Mouse (Mus musculus) neural tube, embryonic 13.5 days (tissue): ENCODE results near the gene Prtn3. TPM values are rescaled to one million over a fixed set of nuclear protein-coding genes. Genes with fewer than 3 reads are reported as not detected.
A peak's percentile ranks its signal among the peaks of the same experiment; 100 is the strongest.

Experiments used
- ATAC-seq: fragments of 200-750 bp; cut with Nextera tagmentation; 2 replicates; pipeline ENCODE4 v1.8.0; 2017; ENCODE audit warnings: low read depth, mild to moderate bottlenecking, moderate TSS enrichment, moderate library complexity
- H3K27ac ChIP-seq: fragments of 300-500 bp; sonication (generic); replicated peaks from 2 replicates; pipeline ENCODE4 v1.5.1; 2015; ENCODE audit warnings: moderate library complexity, mild to moderate bottlenecking, inconsistent platforms
- H3K27me3 ChIP-seq: fragments of 300-500 bp; sonication (generic); 2 replicates; pipeline ENCODE4 v1.6.1; 2015; ENCODE audit warnings: mild to moderate bottlenecking, inconsistent platforms
- H3K36me3 ChIP-seq: fragments of 300-500 bp; sonication (generic); 2 replicates; pipeline ENCODE4 v1.6.1; 2015; ENCODE audit warnings: mild to moderate bottlenecking, inconsistent platforms
- H3K4me1 ChIP-seq: fragments of 300-500 bp; sonication (generic); replicated peaks from 2 replicates; pipeline ENCODE4 v1.6.1; 2015; ENCODE audit warnings: inconsistent platforms
- H3K4me2 ChIP-seq: fragments of 300-500 bp; sonication (generic); 2 replicates; pipeline ENCODE4 v1.6.1; 2015; ENCODE audit warnings: inconsistent platforms, mild to moderate bottlenecking, moderate library complexity
- H3K4me3 ChIP-seq: fragments of 300-500 bp; sonication (generic); 2 replicates; pipeline ENCODE4 v1.5.1; 2015; ENCODE audit warnings: mild to moderate bottlenecking, inconsistent platforms
- H3K9ac ChIP-seq: fragments of 300-500 bp; sonication (generic); 2 replicates; pipeline ENCODE4 v1.6.1; 2015; ENCODE audit warnings: moderate library complexity, mild to moderate bottlenecking, inconsistent platforms
- H3K9me3 ChIP-seq: fragments of 300-500 bp; sonication (generic); 2 replicates; pipeline ENCODE4 v1.6.1; 2016; ENCODE audit warnings: inconsistent platforms
- WGBS: fragments of 180-500 bp; shearing (Covaris S2); methylation state at CpG from one replicate; pipeline ENCODE4 v1.1.7; 2015; 5-methylcytosine and 5-hydroxymethylcytosine counted together
- polyA plus RNA-seq: library from polyadenylated mRNA; unstranded; fragments of >200 nt; fragmentation: Nextera tagmentation; extraction: Ambion mirVana; gene quantifications from 2 replicates; pipeline ENCODE4 v1.2.1, GENCODE M21; 2015

Gene Prtn3
- polyA plus RNA-seq, 1 experiment from 2014 or later: 14.7 TPM

GRCm38 (mm10) chr10:79926491-79927323 is 52.4 kb downstream of the Prtn3 start, which contains the start of gene Arid3a:
Gene Arid3a, plus strand, starts transcription at chr10:79927043.
- peak within 1 kb of the TSS; percentile 76 for H3K4me2 ChIP-seq
- H3K27ac ChIP-seq: peak within 1 kb of the TSS; percentile 96
- peak; percentile 77 for ATAC-seq
- peaks cover 12% of the 10 kb centered on the region for H3K36me3 ChIP-seq
- H3K27me3 ChIP-seq: peaks cover 27% of the 10 kb centered on the region
- H3K9me3 ChIP-seq: no peaks in the 10 kb centered on the region
- H3K4me3 ChIP-seq: peak within 1 kb of the TSS; percentile 96
- under 1% methylated on average over 63 of the region's 63 CpGs for WGBS
- peaks cover 45% of the 10 kb centered on the region for H3K4me1 ChIP-seq
- peak within 1 kb of the TSS; percentile 94 for H3K9ac ChIP-seq

GRCm38 (mm10) chr10:79927324-79928029 is 53.2 kb downstream of the Prtn3 start:
- peaks cover 19% of the 10 kb centered on the region for H3K27me3 ChIP-seq
- H3K9me3 ChIP-seq: no peaks in the 10 kb centered on the region
- peak overlapping the region; percentile 76 for H3K4me2 ChIP-seq
- 1% methylated on average over 53 of the region's 54 CpGs for whole genome bisulfite sequencing
- peaks cover 50% of the 10 kb centered on the region for H3K4me1 ChIP-seq
- peak; percentile 44 for ATAC-seq
- H3K9ac ChIP-seq: peak overlapping the region; percentile 94
- peaks cover 19% of the 10 kb centered on the region for H3K36me3 ChIP-seq
- H3K4me3 ChIP-seq: peak overlapping the region; percentile 96
- H3K27ac ChIP-seq: peak overlapping the region; percentile 96

GRCm38 (mm10) chr10:79928030-79928694 is 53.9 kb downstream of the Prtn3 start:
- ATAC-seq: no peak
- Histone ChIP-seq H3K27me3 (peaks cover 12% of the 10 kb centered on the region), H3K9ac (peak overlapping the region; percentile 94), H3K4me2 (peak overlapping the region; percentile 76), H3K27ac (peak overlapping the region; percentile 96), H3K36me3 (peaks cover 25% of the 10 kb centered on the region), H3K4me1 (peaks cover 57% of the 10 kb centered on the region), H3K9me3 (no peaks in the 10 kb centered on the region), H3K4me3 (peak overlapping the region; percentile 96)
- WGBS: under 1% methylated on average over 29 of the region's 29 CpGs

GRCm38 (mm10) chr10:79928907-79929701 is 54.8 kb downstream of the Prtn3 start:
- Histone ChIP-seq H3K9ac (peak overlapping the region; percentile 94), H3K27ac (peak overlapping the region; percentile 96), H3K4me2 (peak overlapping the region; percentile 76), H3K4me1 (peaks cover 66% of the 10 kb centered on the region), H3K27me3 (peaks cover 3% of the 10 kb centered on the region; the same call in 1 of the 2 replicates), H3K4me3 (peak overlapping the region; percentile 96), H3K36me3 (peaks cover 34% of the 10 kb centered on the region), H3K9me3 (no peaks in the 10 kb centered on the region)
- ATAC-seq: no peak
- WGBS: 12% methylated on average over 9 of the region's 9 CpGs

GRCm38 (mm10) chr10:79929967-79930825 is 55.9 kb downstream of the Prtn3 start:
- peak overlapping the region; percentile 94 for H3K9ac ChIP-seq
- H3K4me2 ChIP-seq: peak overlapping the region; percentile 76
- H3K27ac ChIP-seq: peak overlapping the region; percentile 96
- no peaks in the 10 kb centered on the region for H3K9me3 ChIP-seq
- no peak for ATAC-seq
- peaks cover 36% of the 10 kb centered on the region for H3K36me3 ChIP-seq
- peaks cover 77% of the 10 kb centered on the region for H3K4me1 ChIP-seq
- H3K4me3 ChIP-seq: peak overlapping the region; percentile 96
- H3K27me3 ChIP-seq: no peaks in the 10 kb centered on the region
- WGBS: 76% methylated on average over 18 of the region's 18 CpGs

DNA sequence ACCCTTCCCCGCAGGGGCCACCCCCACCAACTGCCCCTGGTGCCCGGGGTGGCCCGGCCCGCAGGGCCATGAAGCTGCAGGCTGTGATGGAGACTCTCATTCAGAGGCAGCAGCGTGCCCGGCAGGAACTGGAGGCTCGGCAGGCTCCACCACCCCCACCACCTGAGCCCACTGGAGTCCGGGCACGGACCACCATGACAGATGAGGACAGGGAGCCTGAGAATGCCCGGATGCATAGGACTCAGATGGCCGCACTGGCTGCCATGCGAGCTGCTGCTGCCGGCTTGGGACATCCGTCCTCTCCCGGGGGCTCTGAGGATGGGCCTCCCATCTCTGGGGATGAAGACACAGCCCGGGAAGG is 56.5 kb downstream of the Prtn3 start:
- Histone ChIP-seq H3K9ac (peak overlapping the region; percentile 94; the same call in 1 of the 2 replicates), H3K4me1 (peaks cover 79% of the 10 kb centered on the region), H3K4me3 (no peak overlapping the region), H3K27ac (peak overlapping the region; percentile 49; the same call in 1 of the 2 replicates), H3K27me3 (no peaks in the 10 kb centered on the region), H3K4me2 (peak overlapping the region; percentile 76; the same call in 1 of the 2 replicates), H3K9me3 (no peaks in the 10 kb centered on the region), H3K36me3 (peaks cover 40% of the 10 kb centered on the region)
- ATAC-seq: no peak
- 51% methylated on average over 16 of the region's 16 CpGs for WGBS

DNA sequence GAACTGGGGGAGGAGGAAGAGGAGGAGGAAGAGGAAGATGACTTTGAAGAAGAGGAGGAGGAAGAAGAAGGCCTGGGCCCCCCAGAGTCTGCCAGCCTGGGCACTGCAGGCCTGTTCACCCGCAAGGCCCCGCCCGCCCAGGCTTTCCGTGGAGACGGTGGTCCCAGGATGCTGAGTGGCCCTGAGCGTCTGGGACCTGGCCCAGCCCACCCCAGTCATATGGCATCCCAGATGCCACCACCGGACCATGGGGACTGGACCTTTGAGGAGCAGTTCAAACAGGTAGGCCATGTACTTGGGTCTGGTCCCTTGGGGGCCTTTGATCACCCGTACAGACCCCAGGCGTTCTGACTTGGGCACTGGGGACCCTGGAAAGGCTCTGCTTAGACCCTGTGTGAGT is 57.5 kb downstream of the Prtn3 start:
- Histone ChIP-seq H3K27ac (0 out of 2 replicates have a peak overlapping the region, but pooled peaks have one; percentile 80), H3K4me3 (no peak overlapping the region), H3K9ac (no peak overlapping the region), H3K4me2 (0 out of 2 replicates have a peak overlapping the region, but pooled peaks have one; percentile 22), H3K4me1 (peaks cover 81% of the 10 kb centered on the region), H3K36me3 (peaks cover 42% of the 10 kb centered on the region), H3K9me3 (no peaks in the 10 kb centered on the region), H3K27me3 (no peaks in the 10 kb centered on the region)
- ATAC-seq: no peak
- WGBS: 81% methylated on average over 9 of the region's 9 CpGs

DNA sequence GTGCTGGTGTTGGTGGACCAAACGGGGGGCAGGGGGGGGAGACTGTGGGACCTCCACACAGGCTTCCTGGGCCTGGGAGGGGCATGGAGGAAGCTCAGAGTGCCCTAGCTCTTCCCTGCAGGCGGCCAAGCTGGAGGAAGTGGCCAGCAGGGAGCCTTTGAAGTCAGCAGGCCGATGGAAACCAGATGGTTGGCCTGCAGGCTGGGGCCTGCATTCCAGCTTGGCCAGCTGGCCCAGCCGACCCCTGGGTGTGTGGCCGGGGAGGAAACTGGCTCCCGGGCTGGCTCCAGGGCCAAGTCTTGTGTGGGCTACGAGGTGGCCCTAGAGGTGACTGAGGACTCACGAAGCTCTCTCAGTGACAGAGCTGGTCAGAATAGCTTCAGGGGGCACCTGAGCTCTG is 58.5 kb downstream of the Prtn3 start:
- H3K9me3 ChIP-seq: no peaks in the 10 kb centered on the region
- peak overlapping the region; percentile 80 for H3K27ac ChIP-seq
- no peaks in the 10 kb centered on the region for H3K27me3 ChIP-seq
- peak overlapping the region; percentile 22 for H3K4me2 ChIP-seq
- ATAC-seq: no peak
- H3K9ac ChIP-seq: peak overlapping the region; percentile 43; the same call in 1 of the 2 replicates
- H3K4me3 ChIP-seq: no peak overlapping the region
- WGBS: 15% methylated on average over 8 of the region's 8 CpGs
- peaks cover 90% of the 10 kb centered on the region for H3K4me1 ChIP-seq
- peaks cover 43% of the 10 kb centered on the region for H3K36me3 ChIP-seq
